Mouse (Mus musculus) B cell, adult 2 months (primary cell): ENCODE results near the gene Vsx2.

Source experiments
- DNase-seq, 2 experiments: peaks; one replicate each; pipeline ENCODE4 v3.0.0; 2022

Vsx2 gene

GRCm38 (mm10) chr12:84569336-84569970 lies at the start of gene Vsx2:
TSS of gene Vsx2 (plus strand) at chr12:84569762.
- DNase-seq: no peak

GRCm38 (mm10) chr12:84523728-84524127 lies 45.8 kb upstream of the Vsx2 start:
- DNase-seq: no peak

- DNase-seq: no peak
Measured at GRCm38 (mm10) chr12:84524147-84525050, 45.2 kb upstream of the Vsx2 start.

- DNase-seq: no peak
Measured at GRCm38 (mm10) chr12:84525422-84525821, 44.1 kb upstream of the Vsx2 start.

GRCm38 (mm10) chr12:84530426-84530825 lies 39.1 kb upstream of the Vsx2 start:
- DNase-seq: no peak

GRCm38 (mm10) chr12:84531906-84532829 lies 37.4 kb upstream of the Vsx2 start:
- no peak for DNase-seq

GRCm38 (mm10) chr12:84532830-84533199 lies 36.7 kb upstream of the Vsx2 start:
- no peak for DNase-seq

GRCm38 (mm10) chr12:84533706-84534486 lies 35.7 kb upstream of the Vsx2 start:
- no peak for DNase-seq

GRCm38 (mm10) chr12:84539537-84539936 lies 30.0 kb upstream of the Vsx2 start:
- DNase-seq: peak; percentile 34 to 38

GRCm38 (mm10) chr12:84541391-84541958 lies 28.1 kb upstream of the Vsx2 start:
- DNase-seq: no peak

- DNase-seq: peak; percentile 58 to 64
Measured at GRCm38 (mm10) chr12:84546028-84546427, 23.5 kb upstream of the Vsx2 start.

- no peak for DNase-seq
Measured at GRCm38 (mm10) chr12:84546577-84547085, 22.9 kb upstream of the Vsx2 start.

GRCm38 (mm10) chr12:84548251-84548650 lies 21.3 kb upstream of the Vsx2 start:
- no peak for DNase-seq

GRCm38 (mm10) chr12:84555218-84555617 lies 14.3 kb upstream of the Vsx2 start:
- DNase-seq: no peak

GRCm38 (mm10) chr12:84562558-84562957 lies 7.0 kb upstream of the Vsx2 start:
- peak; percentile 20 for DNase-seq

- no peak for DNase-seq
Measured at GRCm38 (mm10) chr12:84567576-84567975, 2.0 kb upstream of the Vsx2 start.

- peak in 1 of 2 experiments; percentile 8 for DNase-seq
Measured at GRCm38 (mm10) chr12:84569976-84570693, 573 bp downstream of the Vsx2 start.

GRCm38 (mm10) chr12:84570694-84571415 lies 1.3 kb downstream of the Vsx2 start:
- peak; percentile 8 to 16 for DNase-seq

GRCm38 (mm10) chr12:84571466-84572340 lies 2.1 kb downstream of the Vsx2 start:
- DNase-seq: peak; percentile 13 to 23
